10 mouse cellular contexts compared by ENCODE assay signal in the genomic region with DNA sequence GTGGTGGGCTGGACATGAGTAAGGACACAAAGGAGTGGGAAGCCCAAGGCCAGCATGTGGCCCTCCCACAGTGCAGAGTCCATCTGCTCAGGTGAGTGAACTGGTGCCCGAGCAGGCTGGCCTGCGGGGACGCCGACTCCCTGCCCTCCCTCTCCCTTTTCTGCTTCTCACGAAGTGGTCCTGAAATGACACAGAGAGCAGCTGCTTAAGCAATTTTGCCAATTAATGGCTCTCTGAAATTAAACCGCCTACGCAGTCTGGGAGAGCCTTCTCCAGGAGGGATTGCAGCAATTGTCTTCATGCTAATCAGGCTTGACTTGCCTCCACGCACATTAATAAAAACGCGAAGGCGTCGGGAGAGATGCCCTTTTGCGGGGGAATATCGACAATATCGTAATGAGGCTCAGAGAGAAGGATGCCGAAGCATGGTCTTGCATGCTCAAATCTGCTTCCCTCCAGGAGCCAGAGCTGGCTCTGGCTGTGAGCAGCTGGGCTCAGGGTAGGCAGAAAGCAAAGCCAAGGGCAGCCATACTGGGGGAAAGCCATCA.
A peak's percentile ranks its signal among the peaks of the same experiment; 100 is the strongest.
DNase-seq lines count a peak whose midpoint lies in the region; ATAC-seq lines count a peak whose summit lies in the region.
"Had no signal": no experiment of that assay in that cellular context is flagged by ENCODE, and none has a peak within 500 bp of the region (broad histone marks: within the 10 kb centered on the region; RNA-seq: fewer than 3 reads in every experiment).

No protein-coding gene starts in this region.

- H3K9me3 ChIP-seq in hindbrain, embryonic 12.5 days (replicated peaks), result no peaks in the 10 kb centered on the region
- H3K9me3 ChIP-seq in midbrain, embryonic 10.5 days (replicated peaks), result no peaks in the 10 kb centered on the region
- no peaks in the 10 kb centered on the region for H3K9me3 ChIP-seq in heart, embryonic 10.5 days
- H3K9me3 ChIP-seq: heart, embryonic 15.5 days had no signal

- peaks cover 21% of the 10 kb centered on the region for H3K4me1 ChIP-seq in hindbrain, embryonic 12.5 days
- H3K4me1 ChIP-seq in midbrain, embryonic 10.5 days, result peaks cover 12% of the 10 kb centered on the region
- no peaks in the 10 kb centered on the region for H3K4me1 ChIP-seq in heart, embryonic 10.5 days
- H3K4me1 ChIP-seq: heart, embryonic 15.5 days had no signal

- H3K4me3 ChIP-seq in hindbrain, embryonic 12.5 days, result no peak overlapping the region
- no peak overlapping the region for H3K4me3 ChIP-seq in midbrain, embryonic 10.5 days
- H3K4me3 ChIP-seq in heart, embryonic 10.5 days, result no peak overlapping the region
- H3K4me3 ChIP-seq: heart, embryonic 15.5 days had no signal

- WGBS in hindbrain, embryonic 12.5 days, result 30% methylated on average over 16 of the region's 16 CpGs
- 70% methylated on average over 16 of the region's 16 CpGs for WGBS in midbrain, embryonic 10.5 days
- 76% methylated on average over 16 of the region's 16 CpGs for WGBS in heart, embryonic 10.5 days

- no peak overlapping the region for H3K4me2 ChIP-seq in hindbrain, embryonic 12.5 days (replicated peaks)
- H3K4me2 ChIP-seq: heart, embryonic 15.5 days had no signal

- peaks cover 7% of the 10 kb centered on the region; the same call in 1 of the 2 replicates for H3K27me3 ChIP-seq in hindbrain, embryonic 12.5 days
- peaks cover 28% of the 10 kb centered on the region for H3K27me3 ChIP-seq in midbrain, embryonic 10.5 days (ENCODE audit: low read depth, poor library complexity, severe bottlenecking)
- H3K27me3 ChIP-seq in heart, embryonic 10.5 days (ENCODE audit: insufficient read depth, poor library complexity, severe bottlenecking), result peaks cover 42% of the 10 kb centered on the region

- peak; percentile 86 for ATAC-seq in hindbrain, embryonic 12.5 days (ENCODE audit: low FRiP score)
- no peak for ATAC-seq in activated CD4-positive, CD25-positive, alpha-beta regulatory T cell, adult 4 months
- ATAC-seq: lung, postnatal 0 days had no signal

- peak overlapping the region; percentile 61 for H3K27ac ChIP-seq in hindbrain, embryonic 12.5 days
- peak overlapping the region; percentile 64 for H3K27ac ChIP-seq in midbrain, embryonic 10.5 days (replicated peaks)
- H3K27ac ChIP-seq in heart, embryonic 10.5 days, result no peak overlapping the region
- H3K27ac ChIP-seq: heart, embryonic 15.5 days had no signal

- peak; percentile 56 for DNase-seq in right cerebral cortex, adult 18-20 months
- DNase-seq in right cerebral cortex, postnatal 14 days, result no peak
- DNase-seq in midbrain, embryonic 10.5 days (ENCODE audit: low spot score), result no peak
- DNase-seq in adrenal gland, adult 8-10 months, result no peak
- no peak for DNase-seq in ovary, adult 18-20 months (ENCODE audit: low spot score)
- DNase-seq in heart, embryonic 10.5 days (ENCODE audit: low spot score), result no peak

- H3K36me3 ChIP-seq in hindbrain, embryonic 12.5 days, result no peaks in the 10 kb centered on the region
- H3K36me3 ChIP-seq in midbrain, embryonic 10.5 days, result no peaks in the 10 kb centered on the region
- no peaks in the 10 kb centered on the region for H3K36me3 ChIP-seq in heart, embryonic 10.5 days
- H3K36me3 ChIP-seq: heart, embryonic 15.5 days had no signal

- H3K9ac ChIP-seq in hindbrain, embryonic 12.5 days, result no peak overlapping the region
- H3K9ac ChIP-seq: heart, embryonic 15.5 days had no signal
